Mouse (Mus musculus) hindbrain, embryonic 16.5 days (tissue): ENCODE measurements at regions not wholly inside any gene's neighbourhood (a gene's known extent, or its start where the extent isn't known, plus 50 kb on each side); places are given as distances from the start of the nearest gene placed in this dataset.

Experiments used
- ATAC-seq: fragments of 200-750 bp; cut with Nextera tagmentation; 2 replicates; pipeline ENCODE4 v1.8.0; 2017; ENCODE audit warnings: moderate TSS enrichment, moderate library complexity
- H3K27ac ChIP-seq: fragments of 300-500 bp; sonication (generic); 2 replicates; pipeline ENCODE4 v1.5.1; 2014; ENCODE audit warnings: low read depth, mild to moderate bottlenecking, control low read depth, low read length, moderate library complexity
- H3K27me3 ChIP-seq: fragments of 300-500 bp; sonication (generic); replicated peaks from 2 replicates; pipeline ENCODE4 v1.6.1; 2014; ENCODE audit warnings: low read length; ENCODE audit not compliant: control insufficient read depth, insufficient read depth
- H3K36me3 ChIP-seq: fragments of 300-500 bp; sonication (generic); 2 replicates; pipeline ENCODE4 v1.6.1; 2014; ENCODE audit warnings: mild to moderate bottlenecking, low read length, moderate library complexity, mixed read lengths; ENCODE audit not compliant: control insufficient read depth, insufficient read depth
- H3K4me1 ChIP-seq: fragments of 300-500 bp; sonication (generic); 2 replicates; pipeline ENCODE4 v1.6.1; 2014; ENCODE audit warnings: low read depth, low read length; ENCODE audit not compliant: control insufficient read depth, insufficient read depth
- H3K4me2 ChIP-seq: fragments of 300-500 bp; sonication (generic); 2 replicates; pipeline ENCODE4 v1.6.1; 2014; ENCODE audit warnings: mild to moderate bottlenecking, low read length, control low read depth, moderate library complexity
- H3K4me3 ChIP-seq: fragments of 300-500 bp; sonication (generic); 2 replicates; pipeline ENCODE4 v1.5.1; 2014; ENCODE audit warnings: mild to moderate bottlenecking, low read length, control low read depth, moderate library complexity
- H3K9ac ChIP-seq: fragments of 300-500 bp; sonication (generic); 2 replicates; pipeline ENCODE4 v1.6.1; 2014; ENCODE audit warnings: low read depth, mild to moderate bottlenecking, control low read depth, low read length, moderate library complexity
- H3K9me3 ChIP-seq: fragments of 300-500 bp; sonication (generic); 2 replicates; pipeline ENCODE4 v1.6.1; 2014; ENCODE audit warnings: mild to moderate bottlenecking, low read length, moderate library complexity; ENCODE audit not compliant: control insufficient read depth
- WGBS: fragments of 180-500 bp; shearing (Covaris S2); extraction: QIAGEN DNeasy Blood & Tissue Kit; methylation state at CpG from one replicate; pipeline ENCODE4 v1.1.7; 2014; 5-methylcytosine and 5-hydroxymethylcytosine counted together

DNA sequence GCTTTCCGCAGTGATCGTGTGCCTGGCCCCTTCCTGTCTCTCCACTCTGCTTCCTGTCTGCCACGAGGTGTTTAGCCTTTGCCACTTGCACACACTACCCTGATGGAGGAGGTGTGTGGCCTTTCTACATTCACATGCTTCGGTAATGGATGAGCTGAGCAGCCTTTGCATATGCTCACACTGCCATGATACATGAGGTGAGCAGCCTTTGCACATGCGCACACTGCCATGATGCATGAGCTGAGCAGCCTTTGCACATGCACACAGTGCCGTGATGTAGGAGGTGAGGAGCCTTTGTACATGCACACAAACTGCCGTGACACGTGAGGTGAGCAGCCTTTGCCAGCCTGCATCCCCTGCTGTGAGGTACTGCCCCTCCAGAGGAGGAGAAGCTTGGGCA lies 58.3 kb downstream of the Erv3 start:
- Histone ChIP-seq H3K9me3 (no peaks in the 10 kb centered on the region), H3K4me1 (no peaks in the 10 kb centered on the region), H3K4me2 (no peak overlapping the region), H3K27ac (no peak overlapping the region), H3K36me3 (no peaks in the 10 kb centered on the region), H3K9ac (no peak overlapping the region), H3K4me3 (no peak overlapping the region), H3K27me3 (no peaks in the 10 kb centered on the region)
- ATAC-seq: no peak
- 79% methylated on average over 8 of the region's 8 CpGs for WGBS

DNA sequence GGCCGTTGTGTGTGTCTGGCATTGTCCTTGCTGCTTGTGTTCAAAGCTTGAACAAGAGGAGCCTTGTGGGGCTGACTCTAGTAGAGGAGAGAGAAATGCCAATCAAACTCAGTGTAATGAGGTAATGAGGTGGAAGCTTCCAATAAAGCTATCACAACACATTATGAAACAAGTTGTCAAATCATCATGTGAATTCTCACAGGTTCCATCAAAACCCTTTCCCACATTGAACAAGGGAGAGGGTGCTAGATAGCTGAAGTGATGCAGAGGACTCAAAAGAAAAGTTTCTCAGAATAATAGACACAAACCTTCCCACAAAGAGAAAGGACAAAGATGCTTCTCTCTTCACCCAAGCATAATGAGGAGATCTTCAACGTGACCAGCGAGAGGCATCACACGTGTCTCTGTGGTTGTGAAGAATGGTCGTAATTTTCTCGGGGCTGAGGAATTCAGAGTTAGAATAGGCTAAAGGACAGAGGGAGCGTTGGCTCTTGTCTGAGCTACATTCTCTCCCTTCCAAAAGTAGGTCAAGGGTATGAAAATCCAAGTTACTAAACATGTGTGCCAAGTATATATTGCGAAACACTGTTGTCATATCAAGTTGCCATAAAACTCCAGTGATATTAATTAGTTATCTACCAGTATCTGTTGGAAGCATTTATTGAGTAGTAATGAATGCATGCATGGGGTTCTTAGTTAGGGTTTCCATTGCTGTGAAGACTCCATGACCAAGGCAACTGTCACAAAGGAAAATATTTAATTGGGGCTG lies 59.2 kb downstream of the Erv3 start:
- H3K9me3 ChIP-seq: no peaks in the 10 kb centered on the region
- H3K9ac ChIP-seq: no peak overlapping the region
- H3K4me1 ChIP-seq: no peaks in the 10 kb centered on the region
- ATAC-seq: no peak
- H3K4me3 ChIP-seq: no peak overlapping the region
- 76% methylated on average over 8 of the region's 8 CpGs for WGBS
- no peaks in the 10 kb centered on the region for H3K36me3 ChIP-seq
- no peak overlapping the region for H3K27ac ChIP-seq
- no peaks in the 10 kb centered on the region for H3K27me3 ChIP-seq
- H3K4me2 ChIP-seq: no peak overlapping the region

DNA sequence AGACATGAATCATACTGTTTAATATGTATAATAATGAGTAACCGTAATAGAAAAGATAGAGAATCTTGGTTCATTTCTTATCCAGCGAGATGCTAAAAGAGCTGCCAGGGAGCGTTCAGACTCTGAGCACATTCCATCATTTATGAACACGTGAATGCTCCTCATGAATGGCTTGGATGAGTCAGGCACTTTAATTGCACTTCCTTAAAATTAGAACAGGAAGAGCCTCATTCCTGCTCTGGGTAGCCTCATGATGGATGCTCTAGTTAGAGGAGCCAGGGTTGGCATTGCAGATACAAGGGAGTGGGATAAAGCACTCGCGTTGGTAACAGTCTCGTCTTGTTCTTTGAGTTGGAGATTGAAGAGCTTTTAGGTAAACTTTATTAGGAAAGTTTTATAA lies 60.1 kb downstream of the Erv3 start:
- Histone ChIP-seq H3K9me3 (no peaks in the 10 kb centered on the region), H3K9ac (no peak overlapping the region), H3K36me3 (no peaks in the 10 kb centered on the region), H3K4me2 (no peak overlapping the region), H3K27me3 (no peaks in the 10 kb centered on the region), H3K27ac (no peak overlapping the region), H3K4me1 (no peaks in the 10 kb centered on the region), H3K4me3 (no peak overlapping the region)
- WGBS: 81% methylated on average over 7 of the region's 7 CpGs
- no peak for ATAC-seq

DNA sequence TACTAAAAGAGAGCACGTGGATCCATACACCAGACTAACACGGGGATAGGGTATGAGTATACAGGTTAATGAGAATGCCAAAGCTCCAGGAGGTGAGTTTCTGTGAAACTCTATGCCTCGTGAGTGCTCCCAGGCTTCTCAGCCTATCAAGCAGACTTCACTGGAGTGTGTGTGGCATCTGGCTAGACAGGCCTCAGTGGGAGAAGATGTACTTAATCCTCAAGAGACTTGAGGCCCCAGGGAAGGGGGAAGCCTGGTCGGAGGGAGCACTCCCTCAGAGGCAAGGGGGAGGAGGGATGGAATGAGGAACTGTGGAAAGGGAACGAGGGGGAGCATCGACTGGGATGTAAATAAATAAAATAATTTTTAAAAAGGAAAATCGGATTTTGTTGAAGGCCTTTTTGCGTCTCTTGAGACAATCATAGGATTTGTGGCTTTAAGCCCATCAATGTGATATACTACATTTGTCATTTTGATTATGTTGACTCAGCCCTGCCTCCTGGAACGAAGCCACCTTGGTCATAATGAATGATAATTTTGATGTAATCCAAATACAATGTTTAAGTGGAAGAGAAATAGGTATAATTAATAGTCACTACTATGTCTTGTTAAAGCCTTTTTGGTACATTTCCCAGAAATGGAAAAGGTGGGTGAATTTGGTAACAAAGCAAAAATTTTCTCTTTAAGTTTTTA lies 62.4 kb downstream of the Erv3 start:
- Histone ChIP-seq H3K4me1 (no peaks in the 10 kb centered on the region), H3K9ac (no peak overlapping the region), H3K4me3 (no peak overlapping the region), H3K9me3 (no peaks in the 10 kb centered on the region), H3K27me3 (no peaks in the 10 kb centered on the region), H3K4me2 (no peak overlapping the region), H3K27ac (no peak overlapping the region), H3K36me3 (no peaks in the 10 kb centered on the region)
- WGBS: 75% methylated on average over 9 of the region's 9 CpGs
- ATAC-seq: no peak

DNA sequence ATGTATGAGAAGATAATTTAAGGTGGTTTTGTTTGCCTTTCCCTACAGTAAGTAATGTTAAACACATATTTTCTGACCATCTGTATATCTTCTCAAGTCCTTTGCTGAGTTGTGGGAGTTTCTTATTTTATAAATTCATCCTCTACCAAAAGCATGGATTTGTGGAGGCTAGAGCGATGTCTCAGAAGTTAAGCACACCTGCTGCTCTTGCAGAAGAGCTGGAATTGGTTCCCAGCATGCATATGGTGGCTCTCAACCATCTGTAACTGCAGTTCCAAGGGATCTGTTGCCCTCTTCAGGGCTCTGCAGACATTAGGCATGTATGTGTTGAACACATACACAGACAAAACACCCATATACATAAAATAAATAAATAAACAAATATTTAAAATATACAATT lies 84.2 kb downstream of the Erv3 start:
- H3K9me3 ChIP-seq: no peaks in the 10 kb centered on the region
- no peaks in the 10 kb centered on the region for H3K36me3 ChIP-seq
- no peak overlapping the region for H3K4me3 ChIP-seq
- no peaks in the 10 kb centered on the region for H3K27me3 ChIP-seq
- no peaks in the 10 kb centered on the region for H3K4me1 ChIP-seq
- whole genome bisulfite sequencing: 81% methylated on average over 1 of the region's 1 CpGs
- H3K27ac ChIP-seq: no peak overlapping the region
- no peak for ATAC-seq
- no peak overlapping the region for H3K9ac ChIP-seq
- H3K4me2 ChIP-seq: no peak overlapping the region

DNA sequence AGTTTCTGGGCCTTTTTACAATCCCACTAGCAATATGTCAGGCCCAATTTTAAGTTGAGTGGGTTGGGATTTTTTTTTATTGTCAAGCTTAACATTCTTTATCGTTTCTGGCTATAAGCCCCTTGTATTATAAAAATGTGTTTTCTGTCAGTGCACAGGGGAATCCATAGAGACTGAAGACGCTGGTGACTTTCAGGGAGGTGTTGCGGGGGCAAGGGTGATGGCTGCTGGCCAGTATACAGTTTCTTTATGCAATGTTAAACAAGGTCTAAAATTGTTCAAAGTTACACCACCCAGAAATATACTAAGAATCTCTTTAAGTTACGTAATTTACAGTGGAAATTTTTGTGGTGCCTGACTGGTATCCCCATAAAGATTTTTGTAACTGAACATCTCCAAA lies 85.9 kb downstream of the Erv3 start:
- no peaks in the 10 kb centered on the region for H3K9me3 ChIP-seq
- H3K27ac ChIP-seq: no peak overlapping the region
- H3K36me3 ChIP-seq: no peaks in the 10 kb centered on the region
- H3K4me3 ChIP-seq: no peak overlapping the region
- no peak overlapping the region for H3K9ac ChIP-seq
- no peak overlapping the region for H3K4me2 ChIP-seq
- H3K4me1 ChIP-seq: no peaks in the 10 kb centered on the region
- no peaks in the 10 kb centered on the region for H3K27me3 ChIP-seq
- WGBS: 81% methylated on average over 4 of the region's 4 CpGs
- ATAC-seq: no peak

DNA sequence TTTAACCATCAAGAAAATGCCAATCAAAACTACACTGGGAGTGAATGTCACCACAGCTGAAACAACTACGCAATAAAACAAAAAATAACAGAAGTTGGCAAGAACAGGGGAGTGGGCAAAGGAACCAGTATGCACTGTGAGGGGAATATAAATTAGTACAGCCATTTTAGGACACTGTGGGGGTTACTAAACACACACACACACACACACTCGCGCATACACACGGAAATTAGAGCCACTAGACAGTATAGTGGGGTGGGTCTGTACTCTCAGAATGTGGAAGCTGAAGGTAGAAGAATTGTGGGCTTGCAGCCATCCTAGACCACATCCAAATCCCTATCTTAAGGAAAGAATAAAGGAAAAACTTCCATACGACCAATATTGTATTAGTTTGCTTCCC lies 87.4 kb downstream of the Erv3 start:
- H3K36me3 ChIP-seq: no peaks in the 10 kb centered on the region
- H3K27me3 ChIP-seq: no peaks in the 10 kb centered on the region
- H3K9ac ChIP-seq: no peak overlapping the region
- WGBS: 72% methylated on average over 5 of the region's 5 CpGs
- H3K9me3 ChIP-seq: no peaks in the 10 kb centered on the region
- no peak overlapping the region for H3K4me2 ChIP-seq
- H3K4me1 ChIP-seq: no peaks in the 10 kb centered on the region
- H3K4me3 ChIP-seq: no peak overlapping the region
- H3K27ac ChIP-seq: no peak overlapping the region
- no peak for ATAC-seq

DNA sequence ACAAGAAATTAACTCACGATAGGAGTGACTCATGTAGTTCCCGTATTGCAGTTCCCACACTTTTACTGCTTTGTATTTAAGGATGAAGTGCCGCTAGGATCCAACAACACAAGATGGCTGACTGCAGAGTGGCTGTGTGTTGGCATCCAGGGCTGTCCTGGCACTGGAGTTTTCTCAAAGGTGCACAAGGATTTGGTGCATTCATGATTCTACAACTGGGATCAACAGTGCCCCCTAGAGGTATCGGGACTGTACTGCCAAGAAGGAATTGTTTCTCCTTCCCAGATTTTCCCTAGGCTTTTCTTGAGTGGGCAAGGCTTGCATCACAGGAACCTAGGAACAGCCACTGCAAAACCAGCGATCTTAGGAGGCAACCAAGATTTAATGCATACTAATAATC lies 88.7 kb downstream of the Erv3 start:
- no peak for ATAC-seq
- H3K4me2 ChIP-seq: no peak overlapping the region

DNA sequence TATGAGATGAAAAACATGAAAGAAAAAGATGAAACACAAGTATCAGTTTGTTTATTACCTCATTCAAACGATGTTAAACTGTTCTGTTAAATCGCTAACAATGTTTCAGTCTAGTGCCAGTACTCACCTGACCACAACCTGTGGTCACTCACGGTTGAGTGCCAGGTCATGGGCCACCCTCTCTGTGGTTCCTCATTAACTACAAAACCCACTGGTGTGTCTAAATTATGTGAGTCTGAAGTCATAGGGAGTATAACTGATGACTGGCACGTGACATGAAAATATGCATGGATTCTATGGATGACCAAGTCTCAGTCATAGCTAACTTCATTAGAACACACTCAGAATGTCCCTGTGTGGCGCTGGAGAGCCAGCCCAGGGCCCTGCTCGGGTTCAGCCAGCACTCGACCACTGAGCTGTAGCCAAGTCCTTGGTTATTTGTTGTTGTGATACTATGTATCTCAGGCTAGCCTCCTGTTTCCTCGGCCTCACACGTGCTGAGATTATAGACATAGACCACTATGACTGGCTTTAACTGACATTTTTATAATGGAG lies 89.8 kb downstream of the Erv3 start:
- Histone ChIP-seq H3K4me2 (no peak overlapping the region), H3K36me3 (no peaks in the 10 kb centered on the region), H3K27me3 (no peaks in the 10 kb centered on the region), H3K27ac (no peak overlapping the region), H3K4me1 (no peaks in the 10 kb centered on the region), H3K4me3 (no peak overlapping the region), H3K9ac (no peak overlapping the region), H3K9me3 (no peaks in the 10 kb centered on the region)
- WGBS: 91% methylated on average over 9 of the region's 9 CpGs
- no peak for ATAC-seq

More for the DNA sequence above, 88.7 kb downstream of the Erv3 start:
- Histone ChIP-seq H3K27ac (no peak overlapping the region), H3K4me1 (no peaks in the 10 kb centered on the region), H3K9me3 (no peaks in the 10 kb centered on the region), H3K36me3 (no peaks in the 10 kb centered on the region), H3K9ac (no peak overlapping the region), H3K27me3 (no peaks in the 10 kb centered on the region), H3K4me3 (no peak overlapping the region)
- WGBS: 55% methylated on average over 5 of the region's 5 CpGs
